Mouse (Mus musculus) T-helper 17 cell (primary cell): Measurements from ENCODE around the gene Hmgb2.

ENCODE experiments used
- in situ Hi-C, 2 experiments: fragments of 300-600 bp; cut with MboI, MseI; formaldehyde crosslinking; loops; 1 replicate in 1 of 2; 2 replicates in 1 of 2; pipeline ENCODE4 v1.15.1; 2025; ENCODE audit warnings: high pct_unique_total_duplicates in 2 of 2

Gene Hmgb2

DNA sequence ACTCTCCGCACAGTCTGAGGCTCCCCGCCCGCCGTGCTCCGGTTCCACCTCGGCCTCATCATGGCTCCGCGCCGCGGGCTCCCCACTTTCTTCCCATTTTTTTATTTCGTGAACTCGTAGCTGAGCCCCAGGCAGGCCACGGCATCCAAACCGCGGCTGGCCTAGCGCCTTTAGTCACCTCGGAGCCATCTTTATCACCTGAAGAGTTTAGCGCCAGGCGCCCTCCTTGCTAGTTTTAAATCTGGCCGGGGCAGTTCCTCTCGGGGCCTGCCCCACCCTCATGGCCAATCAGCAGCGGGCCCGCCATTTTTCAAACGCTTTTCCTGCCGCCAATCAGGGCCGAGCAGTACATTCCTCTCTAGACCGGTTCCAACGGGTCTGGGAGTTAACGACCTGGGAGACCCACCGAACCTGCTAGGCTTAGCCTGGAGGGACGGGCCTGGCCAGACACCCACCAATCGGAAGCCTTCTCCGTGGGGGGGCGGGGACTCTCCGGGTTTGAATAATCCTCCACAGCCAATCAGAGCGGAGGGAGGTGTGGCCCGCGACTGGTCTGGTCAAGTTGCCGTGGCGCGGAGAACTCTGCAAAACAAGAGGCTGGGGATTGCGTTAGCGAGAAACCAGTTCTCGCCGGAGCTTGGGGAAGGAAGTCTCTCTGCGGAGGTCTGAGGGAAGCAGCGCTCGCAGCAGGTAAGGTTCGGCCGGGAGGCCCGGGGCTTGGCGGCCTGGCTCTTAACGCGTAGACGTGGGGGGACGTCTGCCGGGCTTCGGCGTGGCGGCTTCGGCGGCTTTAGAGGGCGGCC lies at the start of gene Hmgb2:
Gene Hmgb2, plus strand, starts transcription at position 592 of the 803 bp plus-strand sequence.
- in situ Hi-C loops, result loop anchor here in 1 of 2 experiments (25.0 kb wide), 1 partner anchor 949 kb away; the partner anchor contains the start of genes Cep44 and Fbxo8

DNA sequence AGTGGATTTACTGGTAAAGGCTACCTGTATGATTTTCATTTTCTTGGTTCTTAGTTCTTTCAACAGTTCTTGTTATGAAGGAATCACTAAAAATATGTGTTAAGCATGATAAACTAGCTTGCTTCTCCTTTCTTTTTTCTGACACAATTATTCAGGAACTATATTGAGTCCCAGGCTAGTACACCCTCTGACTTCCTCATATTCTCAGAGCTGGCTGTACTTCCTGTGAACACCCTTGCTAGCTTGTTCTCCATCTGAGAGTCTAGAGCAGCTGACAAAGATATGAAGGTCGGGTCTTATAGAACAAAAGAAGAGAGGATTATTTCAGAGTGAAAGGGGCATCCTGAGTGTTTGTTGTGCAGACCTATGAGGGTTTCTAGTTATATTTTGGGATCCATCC lies 48.9 kb upstream of the Hmgb2 start:
- in situ Hi-C loops, result no loop called here

DNA sequence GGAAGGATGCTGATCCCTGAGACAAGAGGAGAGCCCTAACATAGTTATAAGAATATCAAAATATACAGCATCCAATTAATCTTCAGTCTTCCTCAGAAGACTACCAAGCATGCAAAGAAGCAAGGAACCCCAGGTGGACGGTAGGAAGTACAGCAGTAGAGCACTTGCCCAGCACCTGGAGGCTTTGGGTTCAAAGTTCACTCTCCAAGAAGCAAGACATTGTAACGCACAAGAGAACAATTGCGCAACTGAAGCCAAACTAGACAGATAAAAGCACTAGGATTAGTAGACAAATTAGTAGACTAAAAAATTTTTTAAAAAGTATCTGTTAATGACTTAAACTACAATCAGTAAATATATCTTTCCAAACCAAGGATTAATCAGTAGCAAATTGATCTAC lies 48.0 kb upstream of the Hmgb2 start:
- in situ Hi-C loops, result no loop called here

DNA sequence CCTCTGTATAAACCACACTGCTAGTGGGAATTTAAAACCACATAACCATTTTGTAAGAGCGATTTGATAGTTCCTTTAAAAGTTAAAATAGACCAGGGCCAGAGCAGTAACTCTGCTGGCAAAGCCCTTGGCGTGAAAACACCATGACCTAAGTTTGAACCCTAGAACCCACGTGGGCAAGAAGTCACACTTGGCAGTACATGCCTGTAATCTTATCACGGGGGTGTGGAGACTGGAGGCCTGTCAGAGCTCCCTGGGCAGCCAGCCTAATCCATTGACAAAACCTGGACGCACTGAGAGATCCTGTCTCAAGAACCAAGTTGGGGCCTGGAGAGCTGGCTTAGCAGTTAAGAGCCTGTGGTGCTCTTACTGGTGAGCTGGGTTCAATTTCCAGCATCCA lies 43.1 kb upstream of the Hmgb2 start:
- in situ Hi-C loops, result no loop called here

DNA sequence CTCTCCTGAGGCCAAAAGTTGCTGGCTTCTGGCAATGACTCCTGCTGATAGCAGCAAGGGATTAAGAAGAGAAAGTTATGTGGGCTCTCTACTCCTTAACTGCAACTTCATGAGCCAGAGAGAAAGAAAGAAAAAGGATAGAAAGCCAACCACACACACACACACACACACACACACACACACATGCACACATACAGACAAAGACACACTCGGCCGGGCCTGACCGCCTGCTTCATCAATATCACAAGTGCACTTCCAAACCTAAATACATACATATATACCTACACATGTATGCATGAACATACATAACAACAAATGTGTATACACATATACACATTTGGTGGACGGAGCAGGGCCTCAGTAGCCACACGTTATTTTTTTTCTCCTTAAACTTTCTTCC lies 40.8 kb upstream of the Hmgb2 start:
- in situ Hi-C loops, result no loop called here

DNA sequence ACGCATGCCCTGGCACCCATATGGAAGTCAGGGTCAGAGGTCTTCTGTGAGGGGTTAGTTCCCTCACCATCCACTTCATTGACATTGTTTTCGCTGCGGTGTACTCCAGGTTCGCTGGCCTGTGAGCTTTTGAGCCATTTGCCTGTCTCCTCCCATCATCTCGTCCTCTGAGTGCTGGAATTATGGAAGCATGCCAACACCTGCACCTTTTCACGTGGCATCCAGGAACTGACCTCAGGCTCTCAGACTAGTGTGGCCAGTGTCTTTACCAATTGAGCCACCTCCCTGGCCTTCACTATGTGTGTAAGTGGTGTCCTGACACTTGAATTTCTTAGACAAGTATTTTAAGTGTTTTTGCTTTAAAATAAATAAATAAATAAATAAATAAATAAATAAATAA lies 38.0 kb upstream of the Hmgb2 start:
- in situ Hi-C loops, result no loop called here

DNA sequence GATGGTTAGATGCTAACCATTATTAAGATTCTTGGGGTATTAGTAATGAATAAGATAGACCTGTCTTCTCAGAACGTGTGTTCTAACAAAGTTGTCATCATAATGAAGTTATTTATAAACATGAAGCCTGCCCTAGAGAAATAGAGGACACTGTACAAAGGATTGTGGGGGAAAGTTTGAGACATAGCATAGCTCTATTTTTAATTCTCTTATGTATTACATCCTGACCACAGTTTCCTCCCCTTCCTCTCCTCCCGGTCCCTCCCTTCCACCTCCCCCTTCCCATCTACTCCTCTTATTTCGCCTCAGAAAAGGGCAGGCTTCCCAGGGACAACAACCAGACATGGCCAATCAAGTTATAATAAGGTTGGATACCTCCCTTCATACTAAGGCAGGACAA lies 33.3 kb upstream of the Hmgb2 start:
- in situ Hi-C loops, result no loop called here

DNA sequence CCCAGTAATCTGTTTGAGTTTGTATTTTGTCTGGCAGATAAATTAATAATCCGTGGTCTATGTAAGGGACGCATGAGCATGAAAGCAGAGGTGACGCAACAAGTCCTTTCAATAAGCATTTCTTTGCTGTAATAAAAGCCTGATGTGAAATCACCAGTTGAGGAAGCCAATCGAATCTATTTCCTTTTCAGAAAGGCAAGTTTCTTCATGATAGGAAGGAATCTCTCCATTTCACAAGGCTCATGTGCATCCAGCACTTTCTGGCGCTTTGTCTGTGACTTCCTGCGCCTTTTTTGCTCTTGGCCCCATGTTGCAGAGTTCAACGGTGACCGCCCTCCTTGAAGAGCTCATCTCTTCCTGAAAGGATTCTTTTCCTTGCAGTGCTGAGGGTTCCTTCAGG lies 32.0 kb upstream of the Hmgb2 start:
- in situ Hi-C loops, result no loop called here

DNA sequence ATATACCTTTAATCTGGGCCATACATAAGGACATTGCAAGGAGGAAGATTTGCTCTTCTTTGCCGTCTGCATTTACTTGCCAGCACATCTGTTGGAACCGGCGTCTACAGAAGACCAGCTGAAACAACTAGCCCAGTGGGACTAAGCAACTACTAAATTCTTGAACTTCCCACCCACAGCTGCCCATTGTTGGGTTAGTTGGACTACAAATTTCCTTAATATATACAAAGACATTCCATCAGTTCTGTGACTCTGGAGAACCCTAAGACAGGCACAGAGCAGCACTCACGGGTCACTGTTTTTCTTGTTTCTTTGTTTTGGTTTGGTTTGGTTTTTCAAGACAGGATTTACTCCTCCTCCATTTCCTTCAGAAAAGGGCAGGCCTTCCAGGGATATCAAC lies 31.1 kb upstream of the Hmgb2 start:
- in situ Hi-C loops, result no loop called here

DNA sequence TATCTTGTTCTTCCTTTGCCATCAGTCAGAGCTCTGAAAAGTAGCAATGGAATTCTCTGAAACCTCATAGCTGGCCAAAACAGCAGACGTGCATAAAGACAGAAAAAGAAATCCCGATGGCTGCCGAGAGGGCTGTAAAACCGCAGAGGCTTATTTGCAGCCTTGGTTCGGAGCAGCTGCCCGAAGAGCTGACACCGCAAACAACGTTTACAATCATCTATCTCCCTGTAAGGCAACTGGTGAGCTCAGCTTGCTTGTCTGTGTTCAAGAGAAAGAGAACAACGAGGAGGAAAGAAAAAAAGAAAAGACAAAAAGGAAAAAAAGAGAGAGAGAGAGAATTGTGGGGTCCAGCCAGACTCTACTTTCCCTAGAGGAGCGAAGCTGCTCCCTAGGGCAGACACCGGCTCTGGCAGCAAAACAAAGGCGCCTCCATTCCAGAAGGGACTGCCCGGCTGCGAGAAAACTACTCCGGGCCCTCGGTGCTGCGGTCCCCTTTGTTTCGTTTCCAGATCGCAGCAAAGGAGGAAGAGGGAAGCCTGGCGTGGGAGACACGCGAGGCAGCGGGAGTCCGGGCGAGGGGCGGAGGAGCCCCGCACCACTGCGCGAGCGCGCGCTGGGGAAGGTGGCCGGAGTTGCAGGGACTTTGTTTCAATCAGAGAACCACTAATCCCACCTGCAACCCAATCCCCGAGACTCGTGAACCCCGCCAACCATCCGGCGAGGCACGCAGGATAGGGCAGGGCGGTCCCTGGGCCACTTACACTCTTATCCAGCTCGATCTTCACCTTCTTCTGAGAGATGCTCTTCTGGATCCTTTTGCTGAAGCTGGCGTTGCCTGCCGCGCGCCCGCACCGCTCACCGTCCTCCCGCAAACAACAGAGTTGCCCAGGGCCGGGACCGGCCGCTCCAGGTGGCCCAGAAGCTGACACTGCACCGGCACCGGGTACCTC lies 24.9 kb upstream of the Hmgb2 start:
- in situ Hi-C loops, result no loop called here

DNA sequence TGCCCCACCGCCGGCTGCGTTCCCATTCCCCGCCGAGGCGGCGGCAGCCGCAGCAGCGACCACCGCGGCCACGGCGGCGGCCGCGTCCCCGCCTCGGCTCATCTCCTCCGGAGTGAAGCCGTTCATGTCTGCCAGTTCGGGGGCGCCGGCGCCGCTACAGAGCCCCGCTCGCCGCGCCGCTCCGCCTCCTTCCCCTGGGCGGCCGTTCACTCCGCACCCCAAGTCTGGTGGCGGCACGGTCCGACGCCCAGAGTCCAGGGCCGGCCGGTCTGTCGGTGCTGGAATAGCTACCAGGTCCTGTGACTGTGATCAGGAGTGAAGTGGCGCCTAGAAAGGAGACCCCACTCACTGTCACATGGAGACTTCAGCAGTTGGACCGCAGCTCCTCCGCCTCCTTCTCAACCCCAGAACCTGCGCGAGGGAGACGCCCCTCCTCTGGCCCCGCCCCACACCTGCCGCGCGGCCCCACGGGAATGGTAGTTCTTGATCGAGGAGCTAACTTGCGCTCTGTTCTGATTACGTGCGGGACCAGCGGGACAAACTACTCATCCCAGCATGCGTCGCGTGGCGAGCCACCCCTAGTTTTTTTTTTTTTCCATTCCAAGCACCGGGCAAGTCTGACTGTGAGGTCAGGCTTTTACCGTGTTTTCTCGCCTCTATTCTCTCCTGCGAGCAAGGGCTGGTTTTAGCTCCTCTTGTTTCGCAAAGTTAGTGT lies 24.1 kb upstream of the Hmgb2 start, which contains the start of gene Sap30:
Gene Sap30, minus strand, starts transcription at position 420 of the 715 bp plus-strand sequence.
- in situ Hi-C loops, result no loop called here

DNA sequence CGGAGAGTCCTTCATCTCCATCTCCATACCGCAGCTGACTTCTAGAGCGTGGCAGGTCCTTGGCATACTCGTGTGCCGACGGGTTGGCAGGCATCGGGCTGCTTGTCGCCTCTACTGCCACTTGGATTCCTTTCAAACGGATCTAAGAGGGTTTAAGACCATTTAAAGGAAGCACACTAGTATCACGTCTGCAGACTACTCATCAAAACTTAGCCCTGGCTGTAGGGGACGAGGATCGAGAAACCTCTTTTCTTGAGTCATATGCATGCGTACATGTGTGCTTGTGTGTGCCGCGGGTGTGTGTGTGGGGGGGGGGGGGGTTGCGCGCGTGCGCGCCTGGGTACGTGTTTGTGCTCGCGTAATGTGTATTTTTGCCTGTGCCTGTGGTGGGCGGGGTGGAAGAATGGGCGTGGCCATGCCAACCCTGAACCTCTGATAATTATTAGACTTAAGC lies 23.4 kb upstream of the Hmgb2 start:
- in situ Hi-C loops, result no loop called here

DNA sequence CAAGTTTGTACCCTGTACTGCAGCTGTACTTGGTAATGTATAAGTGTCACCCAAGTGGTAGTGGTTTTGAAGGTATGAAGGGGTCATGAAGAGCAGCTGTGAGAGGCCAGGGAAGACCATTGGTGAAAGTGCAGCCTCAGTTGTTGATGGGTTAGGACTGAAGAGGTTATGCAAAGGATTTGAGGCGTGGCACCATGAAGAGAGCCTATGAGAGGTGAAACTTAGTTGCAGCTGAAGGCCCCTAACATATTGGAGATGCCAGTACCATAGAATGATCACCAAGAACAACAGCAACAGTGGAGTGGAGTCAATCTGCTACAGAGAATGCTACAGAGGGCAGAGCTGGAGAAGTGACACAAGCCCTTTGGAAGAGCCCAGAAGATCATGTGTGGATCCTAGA lies 22.3 kb upstream of the Hmgb2 start:
- in situ Hi-C loops, result no loop called here

DNA sequence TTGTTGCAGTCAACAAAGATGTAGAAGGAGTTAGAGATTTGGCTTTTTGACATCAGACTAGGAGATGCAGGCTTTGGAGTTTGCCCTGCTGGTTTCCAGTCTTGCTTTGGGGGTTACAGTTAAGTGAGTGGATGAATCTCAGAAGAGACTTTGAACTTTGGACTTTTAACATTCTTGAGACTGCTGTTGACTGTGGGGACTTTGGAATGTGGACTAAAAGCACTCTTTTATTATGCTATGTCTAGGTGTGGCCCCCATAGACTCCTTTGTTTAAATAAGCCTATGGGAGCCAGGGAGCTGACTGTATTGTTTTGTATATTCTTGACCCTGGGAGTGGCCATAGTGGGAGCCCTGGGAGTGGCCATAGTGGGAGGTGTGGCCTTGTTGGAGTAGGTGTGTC lies 21.8 kb upstream of the Hmgb2 start:
- in situ Hi-C loops, result no loop called here

DNA sequence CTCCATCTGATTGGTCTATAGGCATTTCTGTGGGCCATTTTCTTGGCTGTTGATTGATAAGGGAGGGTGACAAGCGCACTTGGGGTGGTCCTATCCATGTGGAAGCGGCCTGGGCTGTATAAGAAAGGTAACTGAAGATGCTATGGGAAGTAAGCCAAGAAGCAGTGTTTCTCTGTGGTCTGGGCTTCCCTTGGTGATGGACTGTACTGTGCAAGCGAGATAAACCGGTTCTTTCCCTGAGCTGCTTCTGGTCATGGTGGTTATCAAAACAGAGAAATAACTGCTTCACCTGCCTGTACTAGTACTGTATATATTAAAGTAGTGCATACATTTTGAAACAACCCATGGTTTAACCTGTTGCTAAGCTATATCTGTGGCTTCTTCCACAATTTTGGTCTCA lies 19.8 kb upstream of the Hmgb2 start:
- in situ Hi-C loops, result no loop called here

DNA sequence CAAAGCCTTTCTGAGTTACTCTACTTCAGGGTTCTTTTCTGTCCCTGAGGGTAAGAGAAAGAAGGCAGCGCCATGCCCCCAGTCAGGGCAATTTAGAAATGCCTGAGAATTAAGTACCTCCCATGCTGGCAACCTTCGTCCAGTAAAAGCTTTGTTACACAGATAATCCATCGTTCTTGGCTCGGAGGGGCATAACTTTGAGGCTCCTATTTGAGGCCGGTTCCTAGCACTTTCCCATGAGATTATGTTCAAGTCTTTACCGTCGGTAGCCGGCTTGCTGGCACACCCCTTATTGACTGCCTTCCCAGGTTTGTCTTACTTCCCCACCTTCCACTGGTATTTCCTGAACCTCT lies 13.2 kb upstream of the Hmgb2 start:
- in situ Hi-C loops, result no loop called here

DNA sequence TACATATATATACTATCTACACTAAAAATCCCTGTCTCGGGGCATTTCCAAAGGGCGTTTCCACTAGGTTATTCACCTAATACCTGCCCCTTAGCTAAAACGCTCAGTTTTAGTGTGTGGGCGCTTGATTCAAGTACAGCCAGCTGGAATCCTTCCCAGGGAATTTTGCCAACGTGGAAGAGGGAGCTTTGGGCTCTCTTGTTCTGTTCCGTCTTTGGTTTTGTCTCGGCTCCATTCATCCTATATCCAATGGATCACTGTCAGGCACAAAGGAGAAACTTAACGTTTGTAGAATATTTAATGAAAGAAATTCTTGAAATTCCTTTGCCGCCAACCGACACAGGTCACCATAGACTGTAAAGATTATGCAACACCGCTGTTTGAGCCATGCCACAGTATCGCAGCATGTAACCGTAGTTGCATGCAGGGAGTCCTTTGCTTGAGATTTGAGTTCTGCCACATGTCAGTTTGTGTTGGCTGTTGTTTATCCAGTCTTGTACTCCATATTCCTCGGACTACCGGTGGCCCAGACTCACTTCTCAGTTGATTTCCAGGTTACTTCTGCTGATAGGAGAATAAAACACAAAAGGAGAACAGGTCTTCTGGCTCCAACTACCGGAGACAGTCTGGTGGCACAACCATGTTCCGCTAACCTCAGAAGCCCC lies 12.7 kb upstream of the Hmgb2 start:
- in situ Hi-C loops, result no loop called here

DNA sequence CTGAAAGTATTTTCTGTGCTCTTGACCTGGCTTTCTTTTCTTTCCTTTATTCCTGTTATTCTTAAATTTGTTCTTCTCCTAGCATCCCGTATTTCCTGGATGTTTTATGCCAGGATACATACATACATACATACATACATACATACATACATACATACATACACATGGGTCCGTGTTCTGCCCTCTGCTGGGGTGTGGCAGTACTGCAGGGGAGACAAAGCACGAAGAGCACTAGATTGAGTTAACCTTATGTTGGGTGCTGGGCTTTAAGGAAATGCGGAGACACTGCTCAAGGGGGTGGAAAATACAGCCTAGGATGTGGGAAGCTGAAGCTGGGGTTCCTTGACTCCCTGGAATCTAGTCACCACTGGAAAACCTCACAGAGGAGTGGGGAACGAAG lies 8.1 kb upstream of the Hmgb2 start:
- in situ Hi-C loops, result loop anchor here in 1 of 2 experiments (25.0 kb wide), 1 partner anchor 941 kb away; the partner anchor contains the start of genes Cep44 and Fbxo8

DNA sequence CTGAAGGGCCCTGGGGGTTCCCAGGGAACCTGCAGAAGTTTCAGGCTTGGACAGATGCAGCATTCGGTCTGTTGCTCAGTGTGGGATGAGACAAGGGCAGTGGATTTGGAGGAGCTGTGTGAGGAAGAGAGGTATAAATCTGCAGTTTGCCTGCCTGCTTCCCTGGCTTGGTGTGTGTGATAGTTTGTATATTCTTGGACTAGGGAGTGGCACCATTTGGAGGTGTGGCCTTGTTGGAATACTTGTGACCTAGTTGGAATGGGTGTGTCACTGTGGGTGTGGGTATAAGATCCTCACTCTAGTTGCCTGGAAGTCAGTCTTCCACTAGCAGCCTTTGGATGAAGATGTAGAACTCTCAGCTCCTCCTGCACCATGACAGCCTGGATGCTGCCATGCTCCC lies 6.2 kb upstream of the Hmgb2 start:
- in situ Hi-C loops, result loop anchor here (5.0 to 25.0 kb wide), 2 partner anchors 73 to 943 kb away; partner anchors contain the start of genes Cep44 (in 1 of the 2) and Fbxo8 (in 1 of the 2)

DNA sequence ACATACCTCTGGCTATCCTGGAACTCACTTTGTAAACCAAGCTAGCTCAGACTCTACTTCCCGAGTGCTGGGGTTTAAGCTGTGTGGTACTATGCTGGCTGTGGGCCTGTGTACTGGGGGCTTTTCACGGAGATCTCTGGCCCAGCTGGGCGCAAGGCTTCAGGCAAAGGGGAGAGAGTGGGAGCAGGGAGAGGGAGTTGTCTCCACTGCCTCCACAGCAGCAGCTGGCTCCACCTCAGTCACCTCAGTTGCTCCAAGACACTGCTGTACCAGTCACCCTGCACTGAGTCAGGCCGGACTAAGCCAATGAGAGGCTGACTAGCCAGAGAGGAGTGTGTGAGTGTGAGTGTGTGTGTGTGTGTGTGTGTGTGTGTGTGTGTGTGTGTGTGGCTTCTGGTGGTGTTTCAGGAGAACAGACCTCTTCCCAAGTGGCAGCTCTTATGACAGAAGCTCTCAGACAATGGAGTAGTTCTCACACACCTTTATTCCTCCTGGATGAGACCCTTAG lies 4.1 kb upstream of the Hmgb2 start:
- in situ Hi-C loops, result loop anchor here (5.0 to 25.0 kb wide), 2 partner anchors 75 to 945 kb away; partner anchors contain the start of genes Cep44 (in 1 of the 2) and Fbxo8 (in 1 of the 2)

DNA sequence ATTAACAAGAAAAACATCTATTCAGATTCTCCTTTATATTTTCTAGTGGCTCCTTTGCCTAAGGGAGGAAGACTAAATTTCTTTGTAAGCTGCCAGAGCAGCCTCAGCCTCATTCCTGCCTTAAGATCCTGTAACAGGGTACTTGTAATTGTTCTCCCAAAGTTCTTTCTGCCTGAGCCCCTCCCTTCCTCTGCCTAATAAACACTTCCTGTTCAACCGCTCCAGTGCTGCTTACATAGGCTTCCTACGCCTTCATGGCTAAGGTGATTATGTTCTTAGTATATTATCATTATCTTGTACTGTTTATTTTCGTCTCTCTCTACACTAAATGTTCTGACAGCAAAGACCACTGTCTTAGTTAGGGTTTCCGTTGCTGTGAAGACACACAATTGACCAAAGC lies 3.0 kb upstream of the Hmgb2 start:
- in situ Hi-C loops, result loop anchor here (5.0 to 25.0 kb wide), 2 partner anchors 76 to 946 kb away; partner anchors contain the start of genes Cep44 (in 1 of the 2) and Fbxo8 (in 1 of the 2)
